Mouse (Mus musculus): ENCODE data around the gene Ank2. TPM values are rescaled to one million over a fixed set of nuclear protein-coding genes. Genes with fewer than 3 reads are reported as not detected.

Gene Ank2
- total RNA-seq (2017), result not detected in 3 replicates

GRCm38 (mm10) chr3:127498742-127499400, at the start of gene Ank2:
Ank2 (minus strand) TSS chr3:127499350.
- ATAC-seq (replicated peaks; ENCODE audit: insufficient number of reproducible peaks, low FRiP score, low TSS enrichment, poor library complexity, severe bottlenecking), result no peak

DNA sequence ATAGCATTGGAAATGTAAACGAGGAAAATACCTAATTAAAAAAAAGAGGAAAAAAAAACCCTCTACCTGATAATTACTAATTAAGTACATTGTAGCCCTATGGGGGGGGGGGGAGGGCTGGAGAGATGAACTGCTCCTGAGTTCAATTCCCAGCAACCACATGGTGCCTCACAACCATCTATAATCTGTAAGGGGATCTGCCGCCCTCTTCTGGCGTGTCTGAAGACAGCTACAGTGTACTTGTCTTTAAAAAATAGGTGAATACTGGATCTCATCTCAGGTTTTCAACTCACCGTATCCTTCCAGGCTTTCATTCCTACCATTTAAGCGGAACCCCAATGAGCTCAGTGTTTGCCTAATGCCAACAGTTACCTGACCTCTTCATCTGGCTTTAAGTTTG, 48.7 kb upstream of the Ank2 start:
- no peak for ATAC-seq (replicated peaks; ENCODE audit: insufficient number of reproducible peaks, low FRiP score, low TSS enrichment, poor library complexity, severe bottlenecking)

DNA sequence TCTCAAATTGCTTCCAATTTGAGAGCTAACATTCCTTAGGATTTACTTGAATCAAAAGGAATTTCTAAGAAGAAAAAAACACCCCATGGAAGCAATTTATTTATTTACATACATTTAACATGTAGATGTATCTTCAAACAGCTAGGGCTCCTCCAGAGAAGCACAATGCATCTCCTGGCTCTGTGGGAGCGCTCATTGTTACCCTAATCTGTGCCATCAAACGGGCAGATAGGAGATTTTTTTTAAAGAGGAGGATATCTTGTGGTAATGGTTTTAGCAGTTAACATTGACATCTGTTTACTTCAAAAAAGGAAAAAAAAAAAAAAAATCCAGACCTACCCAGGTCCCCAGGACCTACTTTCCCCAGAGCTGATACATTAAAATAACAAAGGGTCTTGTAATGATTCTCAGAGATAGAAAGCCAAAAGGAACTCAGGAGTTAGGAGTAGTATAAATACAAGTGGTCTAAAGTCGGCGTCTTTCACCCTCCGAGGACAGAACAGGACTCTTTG, 45.5 kb upstream of the Ank2 start:
- ATAC-seq (replicated peaks; ENCODE audit: insufficient number of reproducible peaks, low FRiP score, low TSS enrichment, poor library complexity, severe bottlenecking), result no peak

- ATAC-seq (replicated peaks; ENCODE audit: insufficient number of reproducible peaks, low FRiP score, low TSS enrichment, poor library complexity, severe bottlenecking), result no peak
Measured at GRCm38 (mm10) chr3:127543976-127544375, 44.8 kb upstream of the Ank2 start.

DNA sequence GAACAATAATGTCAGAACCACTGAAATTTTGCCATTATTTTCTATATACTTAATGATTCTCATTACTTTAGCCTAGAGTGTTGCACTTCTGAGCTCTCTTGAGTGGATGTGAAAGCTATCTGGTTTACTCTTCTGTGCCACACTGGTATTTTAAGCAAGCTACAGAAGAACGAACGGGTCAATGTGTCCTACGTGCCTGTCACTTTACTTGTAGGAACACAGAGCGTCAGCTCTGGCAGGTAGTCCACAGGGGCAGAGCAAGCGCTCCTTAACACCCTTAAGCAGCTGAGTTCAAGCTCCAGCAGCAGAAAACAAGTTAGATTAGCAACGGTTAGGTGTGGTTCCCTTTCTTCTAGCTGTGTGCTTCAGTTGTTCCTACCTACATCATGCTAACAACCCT, 40.0 kb upstream of the Ank2 start:
- no peak for ATAC-seq (replicated peaks; ENCODE audit: insufficient number of reproducible peaks, low FRiP score, low TSS enrichment, poor library complexity, severe bottlenecking)

- no peak for ATAC-seq (replicated peaks; ENCODE audit: insufficient number of reproducible peaks, low FRiP score, low TSS enrichment, poor library complexity, severe bottlenecking)
Measured at GRCm38 (mm10) chr3:127530293-127530692, 31.1 kb upstream of the Ank2 start.

- no peak for ATAC-seq (replicated peaks; ENCODE audit: insufficient number of reproducible peaks, low FRiP score, low TSS enrichment, poor library complexity, severe bottlenecking)
Measured at GRCm38 (mm10) chr3:127529824-127530223, 30.7 kb upstream of the Ank2 start.

DNA sequence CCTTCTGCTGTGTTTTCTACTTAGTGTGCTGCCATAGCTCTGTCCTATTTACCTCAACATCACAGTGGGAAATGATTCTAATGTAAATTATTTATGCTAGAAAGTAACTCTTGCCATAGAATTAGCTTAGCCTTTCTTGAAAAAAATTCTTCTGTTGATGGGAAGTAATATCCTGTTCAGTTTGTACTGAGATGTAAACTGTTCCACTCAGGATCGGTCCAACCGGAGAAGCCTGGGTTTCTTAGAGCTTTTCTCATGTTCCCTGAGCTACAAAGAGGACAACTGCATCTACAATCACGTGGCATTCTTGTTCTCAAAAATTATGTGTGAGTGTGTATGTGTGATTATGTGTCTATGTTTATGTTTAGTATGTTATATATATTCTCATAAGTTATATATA, 30.1 kb upstream of the Ank2 start:
- ATAC-seq (replicated peaks; ENCODE audit: insufficient number of reproducible peaks, low FRiP score, low TSS enrichment, poor library complexity, severe bottlenecking), result no peak

GRCm38 (mm10) chr3:127527465-127528034, 28.4 kb upstream of the Ank2 start:
- 0 out of 2 replicates have a peak, but pooled peaks have one; percentile 13 for ATAC-seq (replicated peaks; ENCODE audit: insufficient number of reproducible peaks, low FRiP score, low TSS enrichment, poor library complexity, severe bottlenecking)

DNA sequence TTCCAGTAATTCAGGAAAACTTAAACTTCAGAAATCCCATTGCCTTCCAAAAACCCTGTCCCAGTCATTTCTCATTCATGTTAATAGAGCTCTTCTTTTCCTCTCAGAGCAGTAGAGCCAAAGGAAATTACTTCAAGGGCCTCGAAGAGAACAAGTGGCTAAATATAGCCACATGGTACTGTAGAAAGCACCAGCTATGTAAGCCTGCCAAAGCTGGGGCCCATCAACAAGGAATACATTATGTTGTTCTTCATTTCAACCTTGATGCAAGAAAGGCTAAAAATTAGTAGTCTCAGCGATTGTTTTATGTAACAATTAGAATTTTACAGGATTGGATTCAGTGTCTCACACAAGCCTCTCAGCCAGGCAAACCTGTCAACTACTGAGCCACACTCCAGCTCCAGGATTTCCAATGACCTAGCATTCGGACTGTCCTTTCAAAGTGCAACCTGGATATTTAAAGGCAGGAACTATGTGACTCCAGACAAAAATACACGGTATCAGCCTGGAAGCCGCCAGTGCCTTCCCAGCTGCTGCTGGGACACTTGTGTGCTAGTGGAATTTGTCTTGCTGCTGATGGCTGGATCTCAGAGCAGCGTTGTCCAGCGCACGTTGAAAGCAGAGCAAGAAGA, 26.2 kb upstream of the Ank2 start:
- no peak for ATAC-seq (replicated peaks; ENCODE audit: insufficient number of reproducible peaks, low FRiP score, low TSS enrichment, poor library complexity, severe bottlenecking)

DNA sequence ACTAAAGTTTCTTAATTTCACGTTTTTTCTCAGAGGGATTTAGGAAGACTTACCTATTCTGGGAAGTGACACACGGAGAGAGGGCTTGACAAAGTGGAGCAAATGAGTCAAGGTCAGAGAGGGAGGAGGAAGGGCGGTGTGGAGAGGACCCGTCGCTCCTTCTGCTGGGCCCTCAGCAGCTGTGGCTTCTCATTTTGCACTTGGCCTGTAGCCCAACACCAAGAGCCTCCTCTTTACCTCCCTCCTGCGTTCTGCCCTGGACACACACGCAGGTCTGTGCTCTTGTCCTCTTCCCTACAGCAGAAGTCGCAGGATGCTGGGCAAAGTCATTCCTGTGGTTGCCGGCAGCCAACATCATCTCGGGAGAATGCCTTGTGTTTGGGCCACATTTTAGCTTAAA, 22.0 kb upstream of the Ank2 start:
- ATAC-seq (replicated peaks; ENCODE audit: insufficient number of reproducible peaks, low FRiP score, low TSS enrichment, poor library complexity, severe bottlenecking), result no peak

- no peak for ATAC-seq (replicated peaks; ENCODE audit: insufficient number of reproducible peaks, low FRiP score, low TSS enrichment, poor library complexity, severe bottlenecking)
Measured at GRCm38 (mm10) chr3:127520300-127520699, 21.1 kb upstream of the Ank2 start.

- no peak for ATAC-seq (replicated peaks; ENCODE audit: insufficient number of reproducible peaks, low FRiP score, low TSS enrichment, poor library complexity, severe bottlenecking)
Measured at GRCm38 (mm10) chr3:127515251-127515650, 16.1 kb upstream of the Ank2 start.

DNA sequence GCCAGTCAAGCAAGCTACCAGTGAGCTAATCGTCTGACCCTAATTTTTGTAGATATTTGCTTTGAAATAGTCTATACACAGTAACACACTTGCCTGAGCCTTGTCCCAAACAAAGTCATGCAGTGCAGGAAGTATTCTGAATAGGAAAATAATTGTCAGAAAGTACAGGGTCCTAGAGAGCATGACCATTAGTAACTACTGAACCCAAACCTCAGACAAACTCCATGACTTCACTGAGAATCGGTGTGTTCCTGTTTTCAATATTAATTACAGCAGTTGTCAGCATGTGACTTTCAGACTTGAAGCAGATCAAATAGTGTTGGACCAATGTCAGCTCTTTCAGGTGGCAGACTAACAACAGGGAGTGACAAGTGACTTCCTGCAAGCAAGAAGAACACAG, 14.5 kb upstream of the Ank2 start:
- no peak for ATAC-seq (replicated peaks; ENCODE audit: insufficient number of reproducible peaks, low FRiP score, low TSS enrichment, poor library complexity, severe bottlenecking)

- ATAC-seq (replicated peaks; ENCODE audit: insufficient number of reproducible peaks, low FRiP score, low TSS enrichment, poor library complexity, severe bottlenecking), result no peak
Measured at GRCm38 (mm10) chr3:127512794-127513335, 13.7 kb upstream of the Ank2 start.

DNA sequence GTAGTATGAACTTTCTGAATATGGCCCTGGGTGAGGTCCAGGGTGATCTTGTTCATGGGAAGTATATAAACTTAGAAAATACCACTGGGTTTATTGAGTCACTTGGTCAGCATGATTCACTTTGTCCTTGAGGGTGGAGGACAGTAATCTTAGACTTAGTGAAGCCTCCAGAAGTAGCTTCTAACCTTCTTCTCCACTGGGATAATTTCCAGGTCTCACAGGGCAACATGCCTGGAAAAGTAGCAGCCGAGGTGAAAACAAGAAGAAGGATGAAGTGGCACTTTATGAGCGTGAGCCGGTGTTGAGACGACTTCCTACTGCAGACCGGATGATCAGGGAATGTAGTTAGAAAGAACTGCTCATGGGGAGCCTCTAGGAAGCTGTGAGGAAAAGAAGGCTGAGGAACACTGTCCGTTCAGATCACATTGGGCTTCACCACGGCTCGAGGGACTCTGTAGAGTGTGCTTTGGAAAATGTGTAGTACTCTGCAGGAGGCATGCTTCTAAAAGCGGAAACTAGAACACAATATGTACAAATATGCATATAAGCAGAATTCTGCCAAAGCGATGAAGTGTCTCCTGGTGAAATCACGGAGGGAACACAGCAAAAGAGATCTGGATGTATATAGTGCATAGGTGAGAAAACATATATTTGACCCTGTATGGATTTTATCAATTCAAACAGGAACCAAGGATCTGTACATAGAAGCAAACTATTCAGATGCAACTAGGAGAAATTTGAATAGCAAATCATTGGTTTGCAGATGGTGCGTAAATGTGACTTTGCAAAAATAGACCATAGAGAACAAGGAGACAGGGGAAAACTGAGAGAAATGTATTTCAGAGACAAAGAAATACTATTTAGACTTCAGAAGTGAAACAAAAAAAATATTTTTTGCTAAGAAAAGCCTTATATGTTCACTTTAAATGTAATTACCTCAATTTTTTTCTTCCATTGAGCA, 12.9 kb upstream of the Ank2 start:
- ATAC-seq (replicated peaks; ENCODE audit: insufficient number of reproducible peaks, low FRiP score, low TSS enrichment, poor library complexity, severe bottlenecking), result no peak

DNA sequence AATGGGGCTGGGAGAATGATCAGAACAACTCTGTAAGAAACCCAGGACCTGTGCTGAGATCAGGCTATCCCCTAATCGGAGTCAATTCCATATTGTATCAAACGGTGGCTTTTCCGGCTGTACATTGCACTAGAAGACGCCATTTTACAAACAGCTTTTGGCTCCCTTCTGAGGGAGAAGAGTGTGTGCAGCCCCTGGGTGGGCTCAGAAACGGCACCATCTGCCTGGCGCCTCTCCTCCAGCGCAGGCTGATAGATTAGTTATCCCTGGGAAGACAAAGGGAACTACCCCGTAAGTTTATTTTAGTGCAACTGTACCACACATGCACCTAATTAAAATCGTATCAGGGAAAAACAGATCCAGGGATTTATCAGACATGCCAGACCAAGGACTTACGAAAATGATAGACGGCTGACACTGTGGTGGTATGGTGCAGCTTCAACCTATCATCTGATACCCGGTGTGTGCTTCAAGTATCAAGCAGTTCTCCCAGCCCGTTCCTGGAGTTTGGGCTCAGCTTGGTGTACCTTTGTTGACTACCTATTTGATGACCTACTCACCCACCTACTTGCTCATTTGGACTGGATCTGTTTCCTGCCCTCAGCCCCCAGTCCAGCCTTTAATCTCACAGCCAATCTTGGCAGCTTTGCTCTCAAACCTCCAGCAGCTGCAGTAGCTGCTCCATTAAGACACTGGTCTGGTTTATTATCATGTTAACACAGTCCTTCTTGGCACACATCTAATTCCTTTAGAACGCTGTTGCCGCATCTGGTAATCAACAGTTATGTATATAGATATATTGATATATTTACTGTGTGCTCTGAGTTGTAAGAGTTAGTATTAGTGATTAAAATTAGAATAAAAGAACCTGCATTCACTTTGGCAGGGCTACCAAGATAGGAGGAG, 9.0 kb upstream of the Ank2 start:
- ATAC-seq (replicated peaks; ENCODE audit: insufficient number of reproducible peaks, low FRiP score, low TSS enrichment, poor library complexity, severe bottlenecking), result no peak

GRCm38 (mm10) chr3:127498197-127498741, 881 bp downstream of the Ank2 start:
- ATAC-seq (replicated peaks; ENCODE audit: insufficient number of reproducible peaks, low FRiP score, low TSS enrichment, poor library complexity, severe bottlenecking), result no peak

Measured in monocyte, adult 5-6 weeks (primary cell).